Mouse (Mus musculus): ENCODE results near the gene Gm12355.

GRCm38 (mm10) chr11:98590548-98591445, 34.7 kb downstream of the Gm12355 start:
- no peak for TF ChIP-seq POLR2A (IDR thresholded peaks at IDR 0.05; ENCODE audit: low read depth, low read length)
- no peak for TF ChIP-seq CTCF (IDR thresholded peaks at IDR 0.05; ENCODE audit: borderline replicate concordance, insufficient read depth, low read length)

Measured in embryonic fibroblast, embryonic 13.5 days (primary cell).